Mouse (Mus musculus): ENCODE data around the gene Il1rl2. TPM values are rescaled to one million over a fixed set of nuclear protein-coding genes. Genes with fewer than 3 reads are reported as not detected.

The Il1rl2 gene
- total and polyA plus RNA-seq, 3 experiments, result 0.04 to 0.08 TPM; not detected in 1

- H3K4me1 ChIP-seq (ENCODE audit: control insufficient read depth in 1 of 2, insufficient read depth in 2 of 2, low read length in 2 of 2), result no peaks in the 10 kb centered on the region
- no peaks in the 10 kb centered on the region for H3K27me3 ChIP-seq (ENCODE audit: control insufficient read depth in 1 of 2, insufficient read depth in 2 of 2, low read length in 2 of 2)
- TF ChIP-seq KAT2A (conservative IDR thresholded peaks at IDR 0.05; ENCODE audit: low read depth, low read length), result no peak
- no peak for TF ChIP-seq RAD21 (IDR thresholded peaks at IDR 0.05; ENCODE audit: low read depth, low read length)
- TF ChIP-seq SMC3 (IDR thresholded peaks at IDR 0.05; ENCODE audit: low read depth, low read length), result no peak
- TF ChIP-seq USF2 (IDR thresholded peaks at IDR 0.05; ENCODE audit: borderline replicate concordance in 1 of 2, insufficient read depth in 1 of 2, low read depth in 1 of 2, low read length in 2 of 2), result no peak
- TF ChIP-seq EP300 (IDR thresholded peaks at IDR 0.05; ENCODE audit: low read depth in 1 of 2, low read length in 2 of 2), result no peak
- no peak for TF ChIP-seq CHD1 (IDR thresholded peaks at IDR 0.05; ENCODE audit: low read depth, low read length)
- no peak for TF ChIP-seq MYC (IDR thresholded peaks at IDR 0.05; ENCODE audit: low read depth, low read length)
- no peak for TF ChIP-seq JUND (IDR thresholded peaks at IDR 0.05; ENCODE audit: low read depth, low read length)
- no peak for TF ChIP-seq USF1 (IDR thresholded peaks at IDR 0.05; ENCODE audit: low read depth, low read length)
- no peak for TF ChIP-seq POLR2A (IDR thresholded peaks at IDR 0.05; ENCODE audit: control insufficient read depth in 1 of 2, insufficient read depth in 1 of 2, low read depth in 1 of 2, low read length in 2 of 2, poor library complexity in 1 of 2)
- TF ChIP-seq ZNF384 (IDR thresholded peaks at IDR 0.05; ENCODE audit: low read depth, low read length), result no peak
- no peak for TF ChIP-seq BHLHE40 (IDR thresholded peaks at IDR 0.05; ENCODE audit: borderline replicate concordance, low read depth, low read length)
- TF ChIP-seq SIN3A (IDR thresholded peaks at IDR 0.05; ENCODE audit: low read length), result no peak
- no peak for TF ChIP-seq TBP (IDR thresholded peaks at IDR 0.05; ENCODE audit: low read depth, low read length)
- no peak for TF ChIP-seq GATA1 (IDR thresholded peaks at IDR 0.05; ENCODE audit: low read depth, low read length)
Observed at GRCm38 (mm10) chr1:40311625-40312024, 12.8 kb upstream of the Il1rl2 start.

GRCm38 (mm10) chr1:40314016-40314415 is 10.4 kb upstream of the Il1rl2 start:
- H3K36me3 ChIP-seq (ENCODE audit: control insufficient read depth in 1 of 2, insufficient read depth in 2 of 2, low read length in 2 of 2), result no peaks in the 10 kb centered on the region
- H3K9ac ChIP-seq (ENCODE audit: control insufficient read depth, low read depth, low read length, poor library complexity, severe bottlenecking), result no peak overlapping the region
- no peaks in the 10 kb centered on the region for H3K4me1 ChIP-seq (ENCODE audit: control insufficient read depth in 1 of 2, insufficient read depth in 2 of 2, low read length in 2 of 2)
- H3K9me3 ChIP-seq (replicated peaks; ENCODE audit: insufficient read depth, low read length), result no peaks in the 10 kb centered on the region
- no peaks in the 10 kb centered on the region for H3K79me2 ChIP-seq (ENCODE audit: control insufficient read depth, insufficient read depth, low read length, poor library complexity)
- no peaks in the 10 kb centered on the region for H3K27me3 ChIP-seq (ENCODE audit: control insufficient read depth in 1 of 2, insufficient read depth in 2 of 2, low read length in 2 of 2)
- H3K27ac ChIP-seq (ENCODE audit: control insufficient read depth, low read depth, low read length), result no peak overlapping the region
- TF ChIP-seq UBTF (IDR thresholded peaks at IDR 0.05; ENCODE audit: borderline replicate concordance, insufficient read depth, low read depth, low read length) (no peak), MXI1 (IDR thresholded peaks at IDR 0.05; ENCODE audit: low read depth, low read length) (no peak), POLR2A (IDR thresholded peaks at IDR 0.05; ENCODE audit: control insufficient read depth in 1 of 2, insufficient read depth in 1 of 2, low read depth in 1 of 2, low read length in 2 of 2, poor library complexity in 1 of 2) (no peak), ELF1 (IDR thresholded peaks at IDR 0.05; ENCODE audit: low read depth, low read length) (no peak), JUND (IDR thresholded peaks at IDR 0.05; ENCODE audit: low read depth, low read length) (no peak), SMC3 (IDR thresholded peaks at IDR 0.05; ENCODE audit: low read depth, low read length) (no peak), RAD21 (IDR thresholded peaks at IDR 0.05; ENCODE audit: low read depth, low read length) (no peak), EP300 (IDR thresholded peaks at IDR 0.05; ENCODE audit: low read depth in 1 of 2, low read length in 2 of 2) (no peak), ZC3H11A (IDR thresholded peaks at IDR 0.05; ENCODE audit: low read depth, low read length) (no peak), MYC (IDR thresholded peaks at IDR 0.05; ENCODE audit: low read depth, low read length) (no peak), SIN3A (IDR thresholded peaks at IDR 0.05; ENCODE audit: low read length) (no peak), CTCF (IDR thresholded peaks at IDR 0.05 in 2 of 3, conservative IDR thresholded peaks at IDR 0.05 in 1 of 3; ENCODE audit: control insufficient read depth in 1 of 3, insufficient read depth in 1 of 3, low read depth in 2 of 3, low read length in 3 of 3, poor library complexity in 1 of 3, severe bottlenecking in 1 of 3) (no peak), RCOR1 (IDR thresholded peaks at IDR 0.05; ENCODE audit: low read depth, low read length) (no peak)
- no peak overlapping the region for H3K4me3 ChIP-seq (ENCODE audit: control insufficient read depth in 1 of 2, insufficient read depth in 1 of 2, low read depth in 2 of 2, low read length in 2 of 2)
- DNase-seq (ENCODE audit: low read depth, low spot score), result no peak

More at GRCm38 (mm10) chr1:40311625-40312024, 12.8 kb upstream of the Il1rl2 start:
- Histone ChIP-seq H3K4me3 (ENCODE audit: control insufficient read depth in 1 of 2, insufficient read depth in 1 of 2, low read depth in 2 of 2, low read length in 2 of 2) (no peak overlapping the region), H3K79me2 (ENCODE audit: control insufficient read depth, insufficient read depth, low read length, poor library complexity) (no peaks in the 10 kb centered on the region), H3K9ac (ENCODE audit: control insufficient read depth, low read depth, low read length, poor library complexity, severe bottlenecking) (no peak overlapping the region), H3K9me3 (replicated peaks; ENCODE audit: insufficient read depth, low read length) (no peaks in the 10 kb centered on the region), H3K27ac (ENCODE audit: control insufficient read depth, low read depth, low read length) (no peak overlapping the region), H3K36me3 (ENCODE audit: control insufficient read depth in 1 of 2, insufficient read depth in 2 of 2, low read length in 2 of 2) (no peaks in the 10 kb centered on the region)
- no peak for DNase-seq (ENCODE audit: low read depth, low spot score)

Measured in MEL (cell line).